Mouse (Mus musculus) C2C12 (cell line): ENCODE measurements around the gene RPS10-NUDT3.

ENCODE experiments used
- CTCF ChIP-seq: IDR thresholded peaks from one replicate; pipeline ENCODE4 v1.5.1; 2011; ENCODE audit not compliant: control insufficient read depth, insufficient read depth, insufficient read length
- FOSL1 ChIP-seq: IDR thresholded peaks from one replicate; pipeline ENCODE4 v1.8.0; 2011; ENCODE audit warnings: mild to moderate bottlenecking, low read length; ENCODE audit not compliant: poor library complexity, insufficient read depth, severe bottlenecking
- MAX ChIP-seq: IDR thresholded peaks from one replicate; pipeline ENCODE4 v1.6.1; 2011; ENCODE audit warnings: mild to moderate bottlenecking, control low read depth
- MYOD1 ChIP-seq: IDR thresholded peaks from one replicate; pipeline ENCODE4 v1.6.1; 2011; ENCODE audit warnings: low read depth; ENCODE audit not compliant: control insufficient read depth, insufficient read length
- MYOG ChIP-seq: IDR thresholded peaks from one replicate; pipeline ENCODE4 v1.6.1; 2011; ENCODE audit not compliant: control insufficient read depth, insufficient read length; ENCODE audit errors: extremely low read depth

GRCm38 (mm10) chr17:27574470-27575115 is 60.4 kb downstream of the RPS10-NUDT3 start:
- TF ChIP-seq CTCF (no peak), MAX (no peak), FOSL1 (no peak), MYOD1 (no peak), MYOG (no peak)
